Mouse (Mus musculus): ENCODE data around the gene Hipk3. TPM values are rescaled to one million over a fixed set of nuclear protein-coding genes. Genes with fewer than 3 reads are reported as not detected.

Hipk3 gene
- polyA plus RNA-seq, 1 experiment = 46.2 TPM

DNA sequence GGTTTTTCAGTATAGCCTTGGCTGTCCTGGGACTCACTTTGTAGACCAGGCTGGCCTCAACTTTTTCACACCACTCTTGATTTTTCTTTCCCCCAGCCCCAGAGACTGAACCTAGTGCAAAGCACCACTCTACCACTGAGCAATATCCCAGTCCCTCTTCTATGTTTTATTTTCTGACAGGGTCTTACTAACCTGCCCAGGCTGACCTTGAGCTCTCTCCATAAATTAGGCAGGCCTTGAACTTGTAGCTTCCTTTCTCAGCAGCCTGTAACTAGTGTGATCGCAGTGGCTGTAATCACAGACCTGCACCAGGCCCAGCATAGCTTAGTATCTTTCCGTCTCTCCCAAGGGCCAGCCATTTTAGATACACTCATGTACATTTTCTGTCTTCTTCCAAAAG lies 3.0 kb upstream of the Hipk3 start:
- no peak for DNase-seq
- 89% methylated on average over 2 of the region's 2 CpGs for WGBS
- H3K4me1 ChIP-seq (ENCODE audit: control insufficient read depth, insufficient read depth, low read length) = peaks cover 2% of the 10 kb centered on the region; the same call in 1 of the 2 replicates
- no peak for TF ChIP-seq CTCF (IDR thresholded peaks at IDR 0.05; ENCODE audit: insufficient read depth, low read length)
- no peak for TF ChIP-seq POLR2A (IDR thresholded peaks at IDR 0.05; ENCODE audit: borderline replicate concordance, extremely low read depth, low read depth, low read length)
- no peak overlapping the region for H3K4me3 ChIP-seq (replicated peaks; ENCODE audit: extremely low read depth, low read depth, low read length)

GRCm38 (mm10) chr2:104496206-104496605 lies 2.0 kb upstream of the Hipk3 start:
- TF ChIP-seq CTCF (IDR thresholded peaks at IDR 0.05; ENCODE audit: insufficient read depth, low read length) (no peak), POLR2A (IDR thresholded peaks at IDR 0.05; ENCODE audit: borderline replicate concordance, extremely low read depth, low read depth, low read length) (no peak)
- DNase-seq = no peak
- 53% methylated on average over 5 of the region's 5 CpGs for WGBS
- peaks cover 6% of the 10 kb centered on the region for H3K4me1 ChIP-seq (ENCODE audit: control insufficient read depth, insufficient read depth, low read length)
- H3K4me3 ChIP-seq (replicated peaks; ENCODE audit: extremely low read depth, low read depth, low read length) = no peak overlapping the region

GRCm38 (mm10) chr2:104494801-104495185 lies 547 bp upstream of the Hipk3 start:
- peaks cover 11% of the 10 kb centered on the region for H3K4me1 ChIP-seq (ENCODE audit: control insufficient read depth, insufficient read depth, low read length)
- DNase-seq = no peak
- H3K4me3 ChIP-seq (replicated peaks; ENCODE audit: extremely low read depth, low read depth, low read length) = peak overlapping the region; percentile 63
- no peak for TF ChIP-seq POLR2A (IDR thresholded peaks at IDR 0.05; ENCODE audit: borderline replicate concordance, extremely low read depth, low read depth, low read length)
- TF ChIP-seq CTCF (IDR thresholded peaks at IDR 0.05; ENCODE audit: insufficient read depth, low read length) = no peak
- WGBS = 14% methylated on average over 9 of the region's 9 CpGs

DNA sequence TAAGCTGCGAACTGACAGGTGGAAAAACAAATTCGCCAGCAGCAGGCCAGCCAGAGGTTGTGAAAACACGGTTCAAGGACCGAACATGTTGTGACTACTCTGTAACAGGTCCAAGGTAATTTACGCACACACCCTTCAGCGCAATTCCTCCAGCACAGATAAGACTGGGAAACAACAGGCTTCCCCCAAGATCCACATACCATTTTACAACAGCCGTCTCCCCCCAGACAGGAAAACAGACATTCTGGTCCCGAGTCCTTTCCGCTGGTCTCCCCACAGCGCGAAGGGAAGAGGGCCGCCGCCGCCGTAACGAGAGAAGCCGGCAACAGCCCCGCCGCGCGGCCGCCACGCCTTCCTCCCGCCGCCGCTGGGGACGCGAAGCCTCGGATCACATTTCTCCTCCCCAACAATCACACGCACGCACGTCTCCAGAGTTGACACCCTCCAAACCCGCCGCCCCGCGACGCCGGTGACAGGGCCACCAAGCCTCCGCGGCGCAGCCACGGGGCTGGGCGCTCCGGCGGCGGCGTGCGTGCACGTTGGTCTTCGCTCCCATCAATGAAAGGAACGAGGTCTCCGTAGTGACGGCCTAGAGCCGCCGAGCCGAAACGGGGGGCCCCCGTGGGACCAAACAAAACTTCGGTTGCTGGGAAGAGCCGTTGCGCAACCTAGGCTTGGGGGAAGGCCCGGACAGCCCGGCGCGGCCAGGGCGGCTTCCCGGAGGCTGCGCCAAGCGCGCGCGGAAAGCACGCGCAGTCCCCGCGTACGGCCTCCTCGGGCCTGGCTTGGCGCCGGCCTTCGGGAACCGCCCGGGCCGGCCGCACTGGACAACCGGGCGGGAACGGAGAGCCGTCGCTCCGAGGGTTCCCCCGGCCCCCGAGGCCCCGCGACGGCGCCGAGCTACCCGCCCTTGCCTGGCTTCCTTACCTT lies 960 bp downstream of the Hipk3 start:
- TF ChIP-seq POLR2A (IDR thresholded peaks at IDR 0.05; ENCODE audit: borderline replicate concordance, extremely low read depth, low read depth, low read length) (peak; percentile 53; the same call in 1 of the 2 replicates), CTCF (IDR thresholded peaks at IDR 0.05; ENCODE audit: insufficient read depth, low read length) (no peak)
- WGBS = under 1% methylated on average over 99 of the region's 99 CpGs
- DNase-seq = peak; percentile 82
- Histone ChIP-seq H3K4me3 (replicated peaks; ENCODE audit: extremely low read depth, low read depth, low read length) (peak overlapping the region; percentile 98), H3K4me1 (ENCODE audit: control insufficient read depth, insufficient read depth, low read length) (peaks cover 11% of the 10 kb centered on the region)

GRCm38 (mm10) chr2:104491221-104491795 lies 2.9 kb downstream of the Hipk3 start:
- peaks cover 11% of the 10 kb centered on the region for H3K4me1 ChIP-seq (ENCODE audit: control insufficient read depth, insufficient read depth, low read length)
- DNase-seq = no peak
- TF ChIP-seq POLR2A (IDR thresholded peaks at IDR 0.05; ENCODE audit: borderline replicate concordance, extremely low read depth, low read depth, low read length) = no peak
- H3K4me3 ChIP-seq (replicated peaks; ENCODE audit: extremely low read depth, low read depth, low read length) = peak overlapping the region; percentile 23
- WGBS = 22% methylated on average over 2 of the region's 2 CpGs

DNA sequence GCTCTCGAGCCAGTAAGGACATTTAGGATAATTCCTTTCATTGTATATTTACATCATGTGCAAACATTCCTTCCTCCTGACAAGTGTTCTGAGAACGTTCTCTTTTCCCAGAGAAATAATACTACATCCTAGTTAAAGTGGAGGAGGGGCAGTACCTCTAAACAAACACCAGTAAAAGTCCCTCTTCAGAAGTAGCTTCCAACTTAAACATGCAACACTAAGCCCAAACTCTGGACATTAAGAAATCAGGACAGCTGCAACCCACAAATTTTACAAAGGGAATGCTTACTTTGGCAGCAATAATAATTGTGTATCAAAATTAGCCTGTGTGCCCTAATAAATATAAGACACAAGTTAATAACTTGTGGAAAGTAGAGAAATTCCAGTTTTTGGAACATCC lies 3.5 kb downstream of the Hipk3 start:
- H3K4me3 ChIP-seq (replicated peaks; ENCODE audit: extremely low read depth, low read depth, low read length) = no peak overlapping the region
- DNase-seq = no peak
- 21% methylated on average over 2 of the region's 2 CpGs for WGBS

DNA sequence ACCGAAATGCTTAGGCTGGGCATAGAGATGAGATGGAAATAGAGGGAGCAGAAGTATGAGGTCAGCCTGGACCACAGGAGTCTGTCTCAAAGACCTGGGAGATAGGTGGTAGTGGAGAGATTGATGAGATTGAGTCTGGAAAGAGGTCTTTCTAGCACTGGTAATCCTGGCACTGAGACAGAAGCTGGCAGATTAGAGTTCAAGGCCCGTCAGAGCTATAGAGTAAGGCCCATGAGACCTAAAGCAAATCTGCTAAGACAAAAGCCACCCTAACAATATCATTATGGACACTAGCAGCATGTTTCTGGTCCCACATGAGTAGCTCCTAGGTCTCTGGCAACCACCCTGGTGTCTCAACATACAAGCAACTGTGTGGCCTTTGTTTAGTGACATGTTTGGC lies 4.4 kb downstream of the Hipk3 start:
- no peak for TF ChIP-seq CTCF (IDR thresholded peaks at IDR 0.05; ENCODE audit: insufficient read depth, low read length)
- TF ChIP-seq POLR2A (IDR thresholded peaks at IDR 0.05; ENCODE audit: borderline replicate concordance, extremely low read depth, low read depth, low read length) = no peak
- Histone ChIP-seq H3K4me1 (ENCODE audit: control insufficient read depth, insufficient read depth, low read length) (peaks cover 10% of the 10 kb centered on the region), H3K4me3 (replicated peaks; ENCODE audit: extremely low read depth, low read depth, low read length) (no peak overlapping the region)
- WGBS = 93% methylated on average over 2 of the region's 2 CpGs
- no peak for DNase-seq

More for the DNA sequence above, 3.5 kb downstream of the Hipk3 start:
- peaks cover 11% of the 10 kb centered on the region for H3K4me1 ChIP-seq (ENCODE audit: control insufficient read depth, insufficient read depth, low read length)
- TF ChIP-seq CTCF (IDR thresholded peaks at IDR 0.05; ENCODE audit: insufficient read depth, low read length) (no peak), POLR2A (IDR thresholded peaks at IDR 0.05; ENCODE audit: borderline replicate concordance, extremely low read depth, low read depth, low read length) (no peak)

DNA sequence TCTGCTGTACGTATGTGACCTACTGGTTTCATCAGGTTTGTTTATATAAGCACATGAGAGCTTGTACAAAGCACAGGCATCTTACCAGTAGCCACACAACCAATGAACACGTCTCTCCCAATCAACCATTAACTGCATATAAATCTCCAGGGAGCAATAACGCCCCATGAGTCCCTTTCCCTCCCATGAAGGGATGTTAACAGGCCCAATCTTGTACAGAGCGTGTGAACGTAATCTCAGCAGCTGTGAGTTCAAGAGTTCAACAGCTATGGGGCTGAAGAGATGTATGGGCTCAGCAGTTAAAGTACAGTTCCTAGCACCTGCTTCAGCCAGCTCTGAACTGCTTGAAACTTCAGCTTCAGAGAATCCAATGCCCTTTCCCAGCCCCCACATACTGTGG lies 9.8 kb downstream of the Hipk3 start:
- Histone ChIP-seq H3K4me1 (ENCODE audit: control insufficient read depth, insufficient read depth, low read length) (peaks cover 14% of the 10 kb centered on the region), H3K4me3 (replicated peaks; ENCODE audit: extremely low read depth, low read depth, low read length) (no peak overlapping the region)
- TF ChIP-seq CTCF (IDR thresholded peaks at IDR 0.05; ENCODE audit: insufficient read depth, low read length) = no peak
- no peak for TF ChIP-seq POLR2A (IDR thresholded peaks at IDR 0.05; ENCODE audit: borderline replicate concordance, extremely low read depth, low read depth, low read length)
- 50% methylated on average over 5 of the region's 5 CpGs for WGBS
- DNase-seq = no peak

DNA sequence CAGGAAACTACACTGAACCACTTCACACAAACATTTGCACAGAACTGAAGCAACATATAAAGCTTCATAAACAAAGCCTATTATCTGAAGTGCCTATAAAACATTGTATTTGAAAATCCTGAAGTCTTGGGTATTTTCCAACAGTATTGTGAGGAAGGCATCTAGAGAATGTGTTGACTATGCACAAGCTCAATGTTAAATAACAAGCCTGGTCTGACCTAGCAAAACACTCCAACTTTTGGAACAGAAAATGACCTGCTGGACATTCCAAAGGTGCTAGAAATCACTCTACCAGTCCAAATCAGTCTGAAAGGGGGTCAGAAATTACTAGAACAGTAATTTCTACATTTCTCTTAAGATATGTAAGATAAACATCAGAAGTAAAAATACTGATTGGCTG lies 12.1 kb downstream of the Hipk3 start:
- Histone ChIP-seq H3K4me1 (ENCODE audit: control insufficient read depth, insufficient read depth, low read length) (peaks cover 14% of the 10 kb centered on the region), H3K4me3 (replicated peaks; ENCODE audit: extremely low read depth, low read depth, low read length) (no peak overlapping the region)
- no peak for DNase-seq
- no peak for TF ChIP-seq POLR2A (IDR thresholded peaks at IDR 0.05; ENCODE audit: borderline replicate concordance, extremely low read depth, low read depth, low read length)
- no peak for TF ChIP-seq CTCF (IDR thresholded peaks at IDR 0.05; ENCODE audit: insufficient read depth, low read length)

GRCm38 (mm10) chr2:104479054-104479453 lies 15.2 kb downstream of the Hipk3 start:
- no peak for DNase-seq
- Histone ChIP-seq H3K4me1 (ENCODE audit: control insufficient read depth, insufficient read depth, low read length) (peaks cover 13% of the 10 kb centered on the region), H3K4me3 (replicated peaks; ENCODE audit: extremely low read depth, low read depth, low read length) (no peak overlapping the region)
- TF ChIP-seq POLR2A (IDR thresholded peaks at IDR 0.05; ENCODE audit: borderline replicate concordance, extremely low read depth, low read depth, low read length) (no peak), CTCF (IDR thresholded peaks at IDR 0.05; ENCODE audit: insufficient read depth, low read length) (no peak)
- 61% methylated on average over 4 of the region's 4 CpGs for WGBS
